Mouse (Mus musculus) cerebellum, adult 2 months (tissue): ENCODE data around the gene Fgfr2.

Experiments used
- CTCF ChIP-seq: fragments of 200-500 bp; IDR thresholded peaks from 2 replicates; pipeline ENCODE4 v1.5.1; 2011; ENCODE audit warnings: low read depth, mild to moderate bottlenecking, control low read depth, low read length, moderate library complexity, borderline replicate concordance; ENCODE audit not compliant: insufficient read depth
- POLR2A ChIP-seq: fragments of 200-500 bp; IDR thresholded peaks from 2 replicates; pipeline ENCODE4 v1.6.1; 2011; ENCODE audit warnings: low read length, control low read depth, borderline replicate concordance; ENCODE audit not compliant: insufficient read depth

- TF ChIP-seq POLR2A (no peak), CTCF (no peak)
Measured at GRCm38 (mm10) chr7:132687897-132688296, 435.3 kb downstream of the Fgfr2 start.
